Mouse (Mus musculus): ENCODE measurements around the gene Abcb9. TPM values are rescaled to one million over a fixed set of nuclear protein-coding genes. Genes with fewer than 3 reads are reported as not detected.
A peak's percentile ranks its signal among the peaks of the same experiment; 100 is the strongest.

Abcb9 gene
- polyA plus RNA-seq, 1 experiment from 2014 or later: 2.3 TPM

DNA sequence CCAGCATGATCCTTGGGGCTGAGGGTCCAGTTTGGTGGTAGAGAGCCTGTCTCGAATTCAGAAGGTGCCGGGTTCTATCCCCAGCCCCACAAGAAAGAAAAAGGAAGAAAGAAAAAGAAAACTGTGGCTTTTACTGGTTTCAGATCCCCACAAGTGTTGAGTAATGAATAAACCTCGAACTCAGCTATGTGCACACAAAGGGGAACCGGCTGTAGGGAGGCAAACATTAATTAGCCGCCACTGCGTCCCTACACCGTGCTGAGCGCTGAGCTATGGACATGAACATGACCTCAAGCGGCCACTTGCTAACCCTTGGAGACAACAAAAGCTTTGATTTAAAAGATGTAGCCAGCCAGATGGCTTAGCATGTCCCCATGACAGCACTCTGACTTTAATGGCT lies 70.5 kb downstream of the Abcb9 start:
- no peaks in the 10 kb centered on the region for H3K36me3 ChIP-seq
- 74% methylated on average over 9 of the region's 9 CpGs for WGBS
- no peaks in the 10 kb centered on the region for H3K9me3 ChIP-seq
- no peak overlapping the region for H3K4me2 ChIP-seq (replicated peaks)
- H3K27ac ChIP-seq: no peak overlapping the region
- H3K4me1 ChIP-seq (replicated peaks): peaks cover 36% of the 10 kb centered on the region
- H3K4me3 ChIP-seq (replicated peaks): no peak overlapping the region
- H3K9ac ChIP-seq: no peak overlapping the region
- ATAC-seq: no peak
- no peaks in the 10 kb centered on the region for H3K27me3 ChIP-seq (replicated peaks)

DNA sequence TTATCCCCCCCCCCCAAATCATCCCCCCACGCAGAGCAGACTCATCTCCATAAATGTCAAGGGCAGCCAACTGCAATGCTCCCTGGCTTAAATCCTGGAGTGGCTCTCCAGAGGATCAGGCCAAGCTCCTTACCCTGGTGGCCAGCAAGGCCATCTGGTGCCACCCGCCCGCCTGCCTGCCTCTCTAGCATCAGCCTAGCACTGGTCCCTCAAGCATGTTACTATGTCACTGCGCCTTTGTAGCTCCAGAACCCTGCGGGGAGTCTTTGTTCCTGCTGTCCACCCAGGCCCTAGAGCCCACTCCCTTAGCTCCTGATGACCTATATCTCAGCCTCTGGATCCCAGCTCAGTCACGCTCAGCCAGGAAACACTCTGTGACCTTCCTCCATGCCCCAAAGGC lies 70.9 kb downstream of the Abcb9 start:
- no peak for ATAC-seq
- H3K9ac ChIP-seq: no peak overlapping the region
- no peak overlapping the region for H3K27ac ChIP-seq
- no peak overlapping the region for H3K4me3 ChIP-seq (replicated peaks)
- H3K36me3 ChIP-seq: no peaks in the 10 kb centered on the region
- H3K27me3 ChIP-seq (replicated peaks): no peaks in the 10 kb centered on the region
- peaks cover 36% of the 10 kb centered on the region for H3K4me1 ChIP-seq (replicated peaks)
- no peak overlapping the region for H3K4me2 ChIP-seq (replicated peaks)
- no peaks in the 10 kb centered on the region for H3K9me3 ChIP-seq
- WGBS: 76% methylated on average over 6 of the region's 6 CpGs

DNA sequence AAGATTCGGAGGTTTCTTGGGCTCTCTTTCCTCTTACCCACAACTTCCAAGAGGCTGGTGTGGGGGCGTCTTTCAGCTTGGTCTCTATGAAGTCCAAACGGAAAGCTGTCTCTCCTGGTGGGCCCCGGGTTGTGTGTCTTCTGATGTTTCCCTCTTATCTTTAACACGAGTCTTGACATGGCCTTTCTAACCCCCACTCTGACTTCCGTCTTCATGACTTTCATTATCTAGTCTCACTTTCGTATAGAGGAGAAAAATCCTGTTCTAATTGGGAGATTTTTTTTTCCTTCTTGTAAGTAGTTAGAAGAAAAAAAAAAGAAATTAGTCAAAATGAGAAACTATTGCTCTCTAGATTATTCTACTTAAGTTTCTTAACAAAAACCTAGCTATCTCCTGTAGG lies 73.2 kb downstream of the Abcb9 start:
- Histone ChIP-seq H3K4me1 (replicated peaks) (peaks cover 26% of the 10 kb centered on the region; the same call in 1 of the 2 replicates), H3K36me3 (no peaks in the 10 kb centered on the region), H3K27ac (no peak overlapping the region), H3K9ac (no peak overlapping the region), H3K4me2 (replicated peaks) (no peak overlapping the region), H3K4me3 (replicated peaks) (no peak overlapping the region), H3K27me3 (replicated peaks) (no peaks in the 10 kb centered on the region), H3K9me3 (no peaks in the 10 kb centered on the region)
- no peak for ATAC-seq
- WGBS: 75% methylated on average over 7 of the region's 7 CpGs

DNA sequence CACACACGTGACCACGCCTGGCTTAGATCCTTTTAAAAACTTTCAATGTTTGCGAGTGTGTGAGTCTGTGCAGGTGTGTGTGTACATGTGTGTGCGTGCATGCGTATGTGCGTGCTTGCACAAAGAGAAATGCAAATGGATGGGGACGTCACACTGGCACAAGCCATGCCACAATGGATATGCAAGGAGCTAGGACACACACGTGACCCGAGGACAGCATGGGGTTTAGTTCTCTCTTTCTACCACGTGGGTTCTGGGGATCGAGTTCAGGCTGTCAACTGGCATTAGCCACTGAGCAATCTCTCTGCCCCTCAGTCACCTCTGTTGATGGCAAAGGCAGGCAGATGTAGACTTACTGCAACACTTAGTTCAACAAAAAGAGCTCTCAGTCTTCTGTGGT lies 73.9 kb downstream of the Abcb9 start:
- no peak overlapping the region for H3K4me2 ChIP-seq (replicated peaks)
- no peak for ATAC-seq
- no peaks in the 10 kb centered on the region for H3K36me3 ChIP-seq
- no peak overlapping the region for H3K27ac ChIP-seq
- H3K9me3 ChIP-seq: no peaks in the 10 kb centered on the region
- no peak overlapping the region for H3K4me3 ChIP-seq (replicated peaks)
- WGBS: 87% methylated on average over 11 of the region's 11 CpGs
- no peak overlapping the region for H3K9ac ChIP-seq
- peaks cover 29% of the 10 kb centered on the region; the same call in 1 of the 2 replicates for H3K4me1 ChIP-seq (replicated peaks)
- H3K27me3 ChIP-seq (replicated peaks): no peaks in the 10 kb centered on the region

DNA sequence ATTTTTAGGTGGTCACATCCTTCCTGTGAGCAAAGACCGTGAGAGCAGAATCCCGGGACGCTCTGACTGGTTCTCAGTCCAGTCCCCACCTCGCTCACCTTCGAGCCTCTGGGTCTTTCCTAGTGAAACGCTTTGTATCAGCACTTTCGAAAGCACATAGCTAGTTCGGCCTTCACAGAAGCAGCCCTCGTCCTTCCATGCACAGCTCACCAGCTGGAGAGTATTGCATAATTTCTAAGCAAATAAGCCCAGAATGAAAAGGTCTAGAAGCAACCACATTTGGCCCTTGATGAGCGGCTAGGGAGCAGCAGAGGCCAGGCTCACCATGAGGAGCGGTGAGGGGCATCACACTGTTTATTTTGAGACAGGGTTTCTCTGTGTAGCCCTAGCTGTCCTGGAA lies 74.5 kb downstream of the Abcb9 start:
- H3K36me3 ChIP-seq: no peaks in the 10 kb centered on the region
- no peak overlapping the region for H3K4me2 ChIP-seq (replicated peaks)
- H3K9ac ChIP-seq: no peak overlapping the region
- no peaks in the 10 kb centered on the region for H3K27me3 ChIP-seq (replicated peaks)
- peaks cover 25% of the 10 kb centered on the region; the same call in 1 of the 2 replicates for H3K4me1 ChIP-seq (replicated peaks)
- no peak for ATAC-seq
- 87% methylated on average over 11 of the region's 11 CpGs for WGBS
- H3K27ac ChIP-seq: no peak overlapping the region
- H3K4me3 ChIP-seq (replicated peaks): no peak overlapping the region
- H3K9me3 ChIP-seq: no peaks in the 10 kb centered on the region

DNA sequence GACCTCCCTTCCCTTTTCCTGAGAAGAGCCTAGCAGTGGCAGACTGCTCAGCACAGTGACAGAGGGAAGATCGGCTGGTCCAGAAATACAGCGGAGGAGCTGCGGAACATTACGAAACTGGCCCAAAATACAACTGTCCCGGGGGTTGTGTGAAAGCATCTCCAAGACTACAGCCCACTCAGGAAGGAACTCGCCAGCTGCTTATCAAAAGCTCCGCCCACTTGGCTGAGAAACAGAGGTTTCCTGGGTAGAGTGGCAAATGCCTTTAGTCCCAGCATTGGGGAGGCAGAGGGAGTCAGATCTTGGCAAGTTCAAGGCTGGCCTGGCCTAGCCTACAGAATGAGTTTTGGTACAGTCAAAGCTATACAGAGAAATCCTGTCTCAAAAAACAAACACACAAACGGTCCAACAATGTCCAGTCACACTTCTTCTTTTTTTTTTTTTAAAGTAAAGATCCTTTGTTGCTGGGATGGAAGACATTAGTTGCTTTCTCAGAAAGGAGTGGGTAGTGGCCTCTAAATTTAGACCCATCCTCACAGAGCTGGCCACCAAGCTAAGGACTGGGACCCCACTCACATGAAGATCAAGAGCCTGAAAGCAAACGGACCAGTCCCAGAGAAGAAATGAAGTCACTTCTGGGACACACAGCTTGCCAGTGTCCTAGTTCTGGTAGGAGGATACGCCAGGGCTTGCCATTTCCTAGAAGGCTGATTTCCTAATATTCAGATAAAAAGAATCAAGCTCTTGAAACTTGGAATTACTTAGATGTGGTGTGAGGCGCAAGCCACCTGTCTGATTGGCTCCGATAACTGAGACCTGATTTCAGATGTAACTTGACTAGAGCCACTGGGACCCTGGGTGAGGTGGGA lies 76.0 kb downstream of the Abcb9 start:
- Histone ChIP-seq H3K27ac (0 out of 2 replicates have a peak overlapping the region, but pooled peaks have one; percentile 22), H3K4me3 (replicated peaks) (no peak overlapping the region), H3K36me3 (no peaks in the 10 kb centered on the region), H3K9me3 (no peaks in the 10 kb centered on the region), H3K27me3 (replicated peaks) (no peaks in the 10 kb centered on the region), H3K4me2 (replicated peaks) (no peak overlapping the region), H3K4me1 (replicated peaks) (peaks cover 21% of the 10 kb centered on the region), H3K9ac (no peak overlapping the region)
- WGBS: 62% methylated on average over 12 of the region's 12 CpGs
- no peak for ATAC-seq

DNA sequence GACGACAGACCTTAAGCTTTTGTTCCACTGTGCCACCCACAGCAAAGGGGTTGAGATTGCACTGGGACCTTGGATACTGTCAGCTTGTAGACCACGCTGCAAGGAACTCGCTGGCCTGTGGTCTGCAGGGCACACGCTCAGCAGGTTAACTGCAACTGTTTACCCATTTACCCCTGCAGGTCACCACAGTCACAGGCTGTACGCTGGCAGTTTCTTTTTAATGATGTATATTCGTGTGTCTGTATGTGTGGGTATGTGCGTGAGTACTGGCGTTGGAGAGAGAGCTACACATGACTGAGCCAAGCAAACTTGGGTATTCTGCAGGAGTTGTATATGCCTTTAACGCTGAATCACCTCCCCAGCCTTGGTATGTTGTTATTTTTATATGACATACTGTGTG lies 76.9 kb downstream of the Abcb9 start:
- 82% methylated on average over 9 of the region's 9 CpGs for WGBS
- Histone ChIP-seq H3K36me3 (no peaks in the 10 kb centered on the region), H3K27ac (no peak overlapping the region), H3K9ac (no peak overlapping the region), H3K9me3 (no peaks in the 10 kb centered on the region), H3K4me2 (replicated peaks) (no peak overlapping the region), H3K4me3 (replicated peaks) (no peak overlapping the region), H3K27me3 (replicated peaks) (no peaks in the 10 kb centered on the region), H3K4me1 (replicated peaks) (peaks cover 26% of the 10 kb centered on the region)
- ATAC-seq: no peak

DNA sequence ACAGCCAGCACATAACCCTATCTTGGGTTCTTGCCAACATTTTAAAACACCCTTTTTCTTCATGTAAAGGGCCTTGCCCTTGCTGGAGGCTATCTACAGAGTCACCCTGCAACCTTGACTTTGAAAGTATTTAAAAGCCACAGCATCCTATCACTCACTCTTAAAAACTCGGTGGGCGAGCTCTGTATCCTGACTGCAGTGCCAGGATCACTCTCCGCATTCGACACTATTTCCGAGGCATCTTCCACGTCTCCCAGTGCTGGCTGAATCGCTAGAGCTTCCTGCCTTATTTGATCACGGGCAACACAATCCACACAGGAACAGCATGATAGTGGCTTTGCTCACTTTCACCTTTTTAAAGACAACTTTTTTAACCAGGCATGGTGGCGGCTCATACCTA lies 77.7 kb downstream of the Abcb9 start:
- H3K27me3 ChIP-seq (replicated peaks): no peaks in the 10 kb centered on the region
- H3K27ac ChIP-seq: no peak overlapping the region
- H3K9me3 ChIP-seq: no peaks in the 10 kb centered on the region
- H3K36me3 ChIP-seq: no peaks in the 10 kb centered on the region
- no peak overlapping the region for H3K9ac ChIP-seq
- H3K4me1 ChIP-seq (replicated peaks): peaks cover 31% of the 10 kb centered on the region
- H3K4me2 ChIP-seq (replicated peaks): no peak overlapping the region
- H3K4me3 ChIP-seq (replicated peaks): no peak overlapping the region
- ATAC-seq: no peak
- 79% methylated on average over 9 of the region's 9 CpGs for WGBS

DNA sequence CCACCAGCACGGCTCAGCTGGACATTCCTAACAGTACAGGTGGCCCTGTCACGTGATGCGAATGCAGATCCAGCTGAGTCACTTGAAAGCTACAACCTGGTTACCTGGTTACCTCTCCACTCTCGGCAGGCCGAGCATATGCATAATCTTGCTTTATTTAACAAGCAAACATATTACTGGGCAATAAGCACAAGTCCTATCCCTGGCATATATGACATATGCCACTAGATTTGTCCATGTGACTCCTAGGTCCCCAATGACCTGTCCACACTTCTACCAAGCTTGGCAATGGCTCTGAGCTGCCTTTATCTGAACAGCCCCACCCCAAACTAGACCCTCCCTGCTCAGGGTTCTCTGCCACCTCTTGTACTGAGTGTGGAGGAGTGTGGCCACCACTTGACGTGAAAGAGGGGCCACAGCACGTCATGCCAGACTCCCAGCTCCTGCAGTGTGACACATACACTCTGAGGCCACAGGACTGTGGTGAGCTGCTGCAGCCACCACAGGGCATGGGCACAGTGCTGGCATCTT lies 79.2 kb downstream of the Abcb9 start:
- H3K27me3 ChIP-seq (replicated peaks): no peaks in the 10 kb centered on the region
- no peak overlapping the region for H3K4me2 ChIP-seq (replicated peaks)
- 80% methylated on average over 7 of the region's 7 CpGs for WGBS
- H3K4me1 ChIP-seq (replicated peaks): peaks cover 47% of the 10 kb centered on the region
- no peaks in the 10 kb centered on the region for H3K9me3 ChIP-seq
- no peak overlapping the region for H3K27ac ChIP-seq
- ATAC-seq: no peak
- H3K36me3 ChIP-seq: no peaks in the 10 kb centered on the region
- no peak overlapping the region for H3K4me3 ChIP-seq (replicated peaks)
- no peak overlapping the region for H3K9ac ChIP-seq

DNA sequence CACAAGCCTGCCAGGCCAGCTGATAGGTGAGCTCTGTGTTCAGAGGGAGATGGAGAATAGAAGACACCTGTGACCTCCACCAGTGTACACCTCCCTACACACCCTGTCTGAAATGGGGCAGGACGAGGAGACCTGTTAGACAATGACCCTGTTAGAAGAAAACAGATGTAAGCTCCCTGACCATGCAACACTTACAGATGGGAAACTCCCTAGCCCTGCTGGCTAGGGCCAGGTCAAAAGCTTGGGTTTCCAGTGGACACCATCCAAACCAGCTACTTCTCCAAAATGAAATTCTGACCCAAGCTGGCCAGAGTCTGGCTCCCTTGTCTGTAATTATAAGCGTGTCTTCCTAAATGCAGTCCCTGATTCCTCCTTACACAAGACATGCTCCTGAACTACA lies 79.9 kb downstream of the Abcb9 start:
- Histone ChIP-seq H3K9me3 (no peaks in the 10 kb centered on the region), H3K4me1 (replicated peaks) (peaks cover 53% of the 10 kb centered on the region), H3K27me3 (replicated peaks) (no peaks in the 10 kb centered on the region), H3K36me3 (no peaks in the 10 kb centered on the region), H3K9ac (no peak overlapping the region), H3K4me3 (replicated peaks) (no peak overlapping the region), H3K4me2 (replicated peaks) (no peak overlapping the region), H3K27ac (no peak overlapping the region)
- 74% methylated on average over 2 of the region's 2 CpGs for WGBS
- ATAC-seq: no peak

DNA sequence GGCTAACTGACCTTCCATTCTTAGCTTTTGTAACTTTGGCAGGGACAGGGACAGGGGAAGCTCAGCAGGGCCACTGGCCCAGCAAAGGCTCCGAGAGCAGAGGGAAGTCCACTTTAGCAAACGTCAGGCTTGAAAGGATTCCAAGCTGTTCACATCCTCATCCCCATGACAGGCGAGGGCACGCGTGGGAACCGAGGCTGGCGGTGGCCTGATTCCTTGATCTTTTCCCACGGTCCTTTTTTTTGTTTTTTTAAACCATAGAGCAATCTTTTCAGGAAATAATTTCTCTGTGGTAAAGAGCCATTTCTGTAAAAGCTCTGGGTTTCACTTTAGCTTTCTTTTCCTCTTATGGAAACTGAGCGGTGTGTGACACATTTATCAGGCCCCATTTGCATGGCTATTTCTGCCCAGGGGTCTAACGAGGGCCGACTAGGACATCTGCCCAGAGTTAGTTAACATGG lies 80.8 kb downstream of the Abcb9 start:
- WGBS: 43% methylated on average over 11 of the region's 11 CpGs
- Histone ChIP-seq H3K9me3 (no peaks in the 10 kb centered on the region), H3K4me1 (replicated peaks) (peaks cover 59% of the 10 kb centered on the region), H3K4me3 (replicated peaks) (no peak overlapping the region), H3K4me2 (replicated peaks) (no peak overlapping the region), H3K36me3 (peaks cover 3% of the 10 kb centered on the region; the same call in 1 of the 2 replicates), H3K27ac (peak overlapping the region; percentile 32; the same call in 1 of the 2 replicates), H3K9ac (no peak overlapping the region; the same call in 1 of the 2 replicates), H3K27me3 (replicated peaks) (no peaks in the 10 kb centered on the region)
- ATAC-seq: no peak

DNA sequence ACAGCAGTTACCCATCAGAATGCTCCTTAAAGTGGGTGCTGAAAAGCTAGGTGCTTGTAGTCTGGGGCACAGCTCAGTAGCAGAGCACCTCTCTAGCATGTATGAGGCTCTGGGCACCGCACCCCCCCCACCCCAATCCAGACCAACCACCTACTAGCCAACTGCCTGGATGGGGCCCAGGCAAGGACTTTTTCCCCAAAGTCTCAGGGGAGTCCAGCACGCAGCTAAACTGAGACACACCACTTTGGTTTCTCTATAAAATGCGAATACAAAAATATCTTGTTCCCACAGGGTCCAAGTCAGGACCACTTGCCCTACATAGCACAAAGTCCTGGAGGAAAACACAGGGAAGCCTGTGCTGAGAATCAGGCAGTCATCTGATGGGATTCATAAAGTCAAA lies 81.4 kb downstream of the Abcb9 start:
- H3K4me3 ChIP-seq (replicated peaks): no peak overlapping the region
- H3K9me3 ChIP-seq: no peaks in the 10 kb centered on the region
- peaks cover 54% of the 10 kb centered on the region for H3K4me1 ChIP-seq (replicated peaks)
- ATAC-seq: no peak
- peaks cover 8% of the 10 kb centered on the region; the same call in 1 of the 2 replicates for H3K36me3 ChIP-seq
- no peak overlapping the region for H3K4me2 ChIP-seq (replicated peaks)
- 0 out of 2 replicates have a peak overlapping the region, but pooled peaks have one; percentile 32 for H3K27ac ChIP-seq
- no peaks in the 10 kb centered on the region for H3K27me3 ChIP-seq (replicated peaks)
- 85% methylated on average over 3 of the region's 3 CpGs for WGBS
- no peak overlapping the region for H3K9ac ChIP-seq

All from intestine, embryonic 15.5 days (tissue).